Mouse (Mus musculus): Measurements from ENCODE around the gene Cacng7. TPM values are rescaled to one million over a fixed set of nuclear protein-coding genes. Genes with fewer than 3 reads are reported as not detected.
"Not testable (repeated sequence)": the region's sequence is repeated elsewhere in the genome, so short reads cannot be mapped to it uniquely, and the experiment has no call there.

Cacng7 gene
- total RNA-seq, 2 experiments from 2014 or later = 111 to 123 TPM

- no peak for DNase-seq
- intact Hi-C loops (cut with DNase I) = no loop called here
Measured at GRCm38 (mm10) chr7:3384807-3385319, 52.1 kb downstream of the Cacng7 start.

- intact Hi-C loops (cut with DNase I) = no loop called here
Measured at GRCm38 (mm10) chr7:3386036-3386730, 53.4 kb downstream of the Cacng7 start.

GRCm38 (mm10) chr7:3387761-3388160 lies 55.0 kb downstream of the Cacng7 start:
- no peak for DNase-seq
- intact Hi-C loops (cut with DNase I) = no loop called here

More at GRCm38 (mm10) chr7:3386036-3386730, 53.4 kb downstream of the Cacng7 start:
- DNase-seq = no peak

GRCm38 (mm10) chr7:3388885-3389284 lies 56.1 kb downstream of the Cacng7 start:
- DNase-seq = no peak
- intact Hi-C loops (cut with DNase I) = no loop called here

- intact Hi-C loops (cut with DNase I) = loop anchor here (10.0 kb wide), 1 partner anchor 55 kb away; the partner anchor contains the start of gene Cacng7
- peak; percentile 88 for DNase-seq
Measured at GRCm38 (mm10) chr7:3389444-3390412, 57.0 kb downstream of the Cacng7 start.

GRCm38 (mm10) chr7:3390413-3391080 lies 57.8 kb downstream of the Cacng7 start, which contains the start of gene Cacng8:
Gene Cacng8, plus strand, starts transcription at chr7:3390683.
- intact Hi-C loops (cut with DNase I) = loop anchor here (10.0 kb wide), 1 partner anchor 56 kb away; the partner anchor contains the start of gene Cacng7

GRCm38 (mm10) chr7:3391081-3391451 lies 58.3 kb downstream of the Cacng7 start:
- DNase-seq = no peak
- intact Hi-C loops (cut with DNase I) = loop anchor here (10.0 kb wide), 1 partner anchor 56 kb away; the partner anchor contains the start of gene Cacng7

More at GRCm38 (mm10) chr7:3390413-3391080, 57.8 kb downstream of the Cacng7 start, which contains the start of gene Cacng8:
- peak; percentile 53 for DNase-seq

- peak; percentile 71 for DNase-seq
- intact Hi-C loops (cut with DNase I) = loop anchor here (10.0 kb wide), 1 partner anchor 57 kb away; the partner anchor contains the start of gene Cacng7
Measured at GRCm38 (mm10) chr7:3391809-3392208, 59.1 kb downstream of the Cacng7 start.

GRCm38 (mm10) chr7:3397355-3397754 lies 64.6 kb downstream of the Cacng7 start:
- no peak for DNase-seq
- intact Hi-C loops (cut with DNase I) = loop anchor here (10.0 kb wide), 1 partner anchor 63 kb away; the partner anchor contains the start of gene Cacng7

- no peak for DNase-seq
- intact Hi-C loops (cut with DNase I) = loop anchor here (10.0 kb wide), 1 partner anchor 63 kb away; the partner anchor contains the start of gene Cacng7
Measured at GRCm38 (mm10) chr7:3397797-3398196, 65.0 kb downstream of the Cacng7 start.

GRCm38 (mm10) chr7:3398363-3398762 lies 65.6 kb downstream of the Cacng7 start:
- not testable (repeated sequence) for DNase-seq
- intact Hi-C loops (cut with DNase I) = loop anchor here (10.0 kb wide), 1 partner anchor 64 kb away; the partner anchor contains the start of gene Cacng7

GRCm38 (mm10) chr7:3399937-3400336 lies 67.2 kb downstream of the Cacng7 start:
- no peak for DNase-seq
- intact Hi-C loops (cut with DNase I) = loop anchor here (10.0 kb wide), 1 partner anchor 65 kb away; the partner anchor contains the start of gene Cacng7

GRCm38 (mm10) chr7:3409729-3410520 lies 77.2 kb downstream of the Cacng7 start:
- intact Hi-C loops (cut with DNase I) = no loop called here
- no peak for DNase-seq

- peak; percentile 73 for DNase-seq
- intact Hi-C loops (cut with DNase I) = no loop called here
Measured at GRCm38 (mm10) chr7:3411160-3411941, 78.6 kb downstream of the Cacng7 start.

GRCm38 (mm10) chr7:3412036-3412435 lies 79.3 kb downstream of the Cacng7 start:
- peak; percentile 42 for DNase-seq
- intact Hi-C loops (cut with DNase I) = no loop called here

- intact Hi-C loops (cut with DNase I) = no loop called here
- DNase-seq = peak; percentile 57
Measured at GRCm38 (mm10) chr7:3414888-3415287, 82.1 kb downstream of the Cacng7 start.

GRCm38 (mm10) chr7:3415378-3415777 lies 82.6 kb downstream of the Cacng7 start:
- intact Hi-C loops (cut with DNase I) = no loop called here
- peak; percentile 41 for DNase-seq

Data from left cerebral cortex, postnatal 4 days (tissue).